Mouse (Mus musculus): ENCODE results near the gene Cstad.

Cstad gene

GRCm38 (mm10) chr2:30606621-30607052, 11.8 kb downstream of the Cstad start:
- no peaks in the 10 kb centered on the region for H3K36me3 ChIP-seq (ENCODE audit: control insufficient read depth, insufficient read depth, low read length, poor library complexity, severe bottlenecking)
- peak; percentile 53 for DNase-seq (ENCODE audit: low read depth, low spot score)
- no peaks in the 10 kb centered on the region for H3K27me3 ChIP-seq (ENCODE audit: control insufficient read depth, insufficient read depth, low read length, poor library complexity, severe bottlenecking)

- Histone ChIP-seq H3K36me3 (ENCODE audit: control insufficient read depth, insufficient read depth, low read length, poor library complexity, severe bottlenecking) (no peaks in the 10 kb centered on the region), H3K27me3 (ENCODE audit: control insufficient read depth, insufficient read depth, low read length, poor library complexity, severe bottlenecking) (no peaks in the 10 kb centered on the region)
- DNase-seq (ENCODE audit: low read depth, low spot score): no peak
Measured at GRCm38 (mm10) chr2:30607941-30608340, 13.1 kb downstream of the Cstad start.

DNA sequence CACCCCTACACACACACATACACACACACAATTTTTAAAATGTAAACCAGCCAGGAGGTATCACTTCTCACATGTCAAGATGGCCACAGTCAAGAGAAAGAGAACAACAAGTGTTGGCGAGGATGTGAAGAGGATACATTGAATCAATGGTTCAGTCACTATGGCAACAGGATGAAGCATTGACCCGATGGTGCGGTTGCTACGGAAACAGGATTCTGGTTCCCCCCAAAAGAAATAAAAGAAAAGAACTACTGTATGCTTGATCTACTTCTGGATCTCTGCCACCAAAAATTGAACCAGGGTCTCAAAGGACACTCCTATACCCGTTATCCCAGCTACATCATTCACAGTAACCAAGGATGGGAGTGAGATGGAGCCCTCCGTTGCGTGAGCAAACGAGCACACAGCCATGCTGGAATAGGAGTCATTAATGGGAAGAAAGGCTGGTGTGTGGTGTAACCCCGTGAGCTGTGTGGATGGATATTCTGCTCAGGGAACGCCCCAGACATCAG, 13.9 kb downstream of the Cstad start:
- no peak for DNase-seq (ENCODE audit: low read depth, low spot score)
- Histone ChIP-seq H3K27me3 (ENCODE audit: control insufficient read depth, insufficient read depth, low read length, poor library complexity, severe bottlenecking) (no peaks in the 10 kb centered on the region), H3K36me3 (ENCODE audit: control insufficient read depth, insufficient read depth, low read length, poor library complexity, severe bottlenecking) (no peaks in the 10 kb centered on the region)

DNA sequence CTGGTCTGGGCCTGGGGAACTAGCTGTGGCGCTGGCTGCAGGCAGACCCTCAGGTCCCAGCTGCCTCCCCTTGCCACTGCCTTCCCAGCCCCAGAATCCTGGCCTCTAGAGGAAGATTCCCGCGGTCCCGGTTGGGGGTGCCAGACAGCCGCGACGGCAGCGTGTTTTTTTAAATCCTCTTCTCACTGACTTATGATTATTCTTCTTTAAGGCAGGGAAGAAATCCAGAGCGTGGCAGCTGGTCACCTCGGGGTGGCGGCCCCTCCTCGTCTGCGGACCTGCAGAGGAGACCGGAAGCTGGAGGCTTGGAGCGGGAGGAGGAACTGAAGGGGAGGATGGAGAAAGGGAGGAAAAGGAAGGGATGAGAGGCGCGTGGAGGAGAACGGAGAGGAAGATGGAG, 18.7 kb downstream of the Cstad start:
- H3K36me3 ChIP-seq (ENCODE audit: control insufficient read depth, insufficient read depth, low read length, poor library complexity, severe bottlenecking): no peaks in the 10 kb centered on the region
- H3K27me3 ChIP-seq (ENCODE audit: control insufficient read depth, insufficient read depth, low read length, poor library complexity, severe bottlenecking): no peaks in the 10 kb centered on the region
- DNase-seq (ENCODE audit: low read depth, low spot score): no peak

DNA sequence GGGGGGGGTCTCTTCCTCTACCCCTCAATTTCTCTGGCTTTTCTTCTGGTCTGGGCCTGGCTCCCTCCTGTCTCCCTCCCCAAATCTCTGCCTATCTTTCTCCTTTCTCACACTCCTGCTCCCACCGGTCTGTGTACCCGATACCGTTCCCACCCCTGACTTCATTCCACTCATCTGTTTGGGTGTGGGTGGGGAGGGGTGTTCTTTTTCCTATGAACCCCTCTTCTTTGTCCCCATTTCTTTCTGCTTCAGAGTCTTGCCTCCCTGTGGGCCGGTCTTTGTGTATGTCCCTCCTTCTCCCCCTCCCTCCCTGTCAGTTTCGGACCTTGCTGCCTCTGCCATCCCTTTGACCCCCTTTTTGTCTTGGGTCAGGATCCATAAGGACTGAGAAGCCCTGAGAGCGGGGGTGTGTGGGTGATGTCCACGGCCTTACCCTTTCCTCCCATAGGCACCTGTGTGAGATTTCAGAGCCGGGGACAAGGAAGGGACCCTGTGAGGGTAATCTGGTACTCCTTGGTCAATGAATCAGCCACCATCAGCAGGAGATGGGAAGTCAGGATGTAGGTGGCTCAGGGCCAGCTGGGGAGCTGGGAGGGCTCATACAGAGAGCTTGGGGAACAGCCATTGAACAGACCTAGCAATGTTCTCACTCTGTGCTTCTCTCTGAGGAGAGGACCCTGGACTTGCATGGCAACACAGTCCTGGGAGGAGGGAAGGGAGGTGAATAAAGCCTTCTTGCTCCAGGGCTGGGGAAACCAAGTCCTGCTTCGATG, 19.5 kb downstream of the Cstad start:
- Histone ChIP-seq H3K27me3 (ENCODE audit: control insufficient read depth, insufficient read depth, low read length, poor library complexity, severe bottlenecking) (no peaks in the 10 kb centered on the region), H3K36me3 (ENCODE audit: control insufficient read depth, insufficient read depth, low read length, poor library complexity, severe bottlenecking) (no peaks in the 10 kb centered on the region)
- no peak for DNase-seq (ENCODE audit: low read depth, low spot score)

- Histone ChIP-seq H3K36me3 (ENCODE audit: control insufficient read depth, insufficient read depth, low read length, poor library complexity, severe bottlenecking) (no peaks in the 10 kb centered on the region), H3K27me3 (ENCODE audit: control insufficient read depth, insufficient read depth, low read length, poor library complexity, severe bottlenecking) (no peaks in the 10 kb centered on the region)
- DNase-seq (ENCODE audit: low read depth, low spot score): no peak
Measured at GRCm38 (mm10) chr2:30615869-30616268, 21.0 kb downstream of the Cstad start.

GRCm38 (mm10) chr2:30616464-30616863, 21.6 kb downstream of the Cstad start:
- no peak for DNase-seq (ENCODE audit: low read depth, low spot score)
- H3K27me3 ChIP-seq (ENCODE audit: control insufficient read depth, insufficient read depth, low read length, poor library complexity, severe bottlenecking): no peaks in the 10 kb centered on the region
- no peaks in the 10 kb centered on the region for H3K36me3 ChIP-seq (ENCODE audit: control insufficient read depth, insufficient read depth, low read length, poor library complexity, severe bottlenecking)

- DNase-seq (ENCODE audit: low read depth, low spot score): no peak
- Histone ChIP-seq H3K36me3 (ENCODE audit: control insufficient read depth, insufficient read depth, low read length, poor library complexity, severe bottlenecking) (no peaks in the 10 kb centered on the region), H3K27me3 (ENCODE audit: control insufficient read depth, insufficient read depth, low read length, poor library complexity, severe bottlenecking) (no peaks in the 10 kb centered on the region)
Measured at GRCm38 (mm10) chr2:30618487-30619248, 23.8 kb downstream of the Cstad start.

DNA sequence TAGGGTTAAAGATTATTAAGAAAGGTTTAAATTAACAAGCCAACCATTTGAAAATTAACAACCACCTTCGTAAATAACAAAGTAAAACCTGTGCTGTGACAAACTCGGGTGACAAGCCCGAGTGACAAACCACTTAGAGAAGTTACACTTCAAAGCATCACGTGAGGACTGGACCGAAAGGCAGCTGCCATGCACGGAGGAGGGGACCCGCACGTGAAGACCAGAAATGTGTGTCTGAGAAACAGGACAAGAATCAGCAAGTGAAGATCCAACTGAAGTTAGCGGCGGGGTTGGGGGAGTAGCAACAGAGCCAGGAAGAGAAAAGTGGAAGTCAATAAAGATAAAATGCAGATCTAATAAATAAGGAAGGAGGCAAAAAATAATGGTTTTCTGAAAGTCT, 29.0 kb downstream of the Cstad start:
- peak; percentile 65 for DNase-seq (ENCODE audit: low read depth, low spot score)
- Histone ChIP-seq H3K36me3 (ENCODE audit: control insufficient read depth, insufficient read depth, low read length, poor library complexity, severe bottlenecking) (no peaks in the 10 kb centered on the region), H3K27me3 (ENCODE audit: control insufficient read depth, insufficient read depth, low read length, poor library complexity, severe bottlenecking) (no peaks in the 10 kb centered on the region)

DNA sequence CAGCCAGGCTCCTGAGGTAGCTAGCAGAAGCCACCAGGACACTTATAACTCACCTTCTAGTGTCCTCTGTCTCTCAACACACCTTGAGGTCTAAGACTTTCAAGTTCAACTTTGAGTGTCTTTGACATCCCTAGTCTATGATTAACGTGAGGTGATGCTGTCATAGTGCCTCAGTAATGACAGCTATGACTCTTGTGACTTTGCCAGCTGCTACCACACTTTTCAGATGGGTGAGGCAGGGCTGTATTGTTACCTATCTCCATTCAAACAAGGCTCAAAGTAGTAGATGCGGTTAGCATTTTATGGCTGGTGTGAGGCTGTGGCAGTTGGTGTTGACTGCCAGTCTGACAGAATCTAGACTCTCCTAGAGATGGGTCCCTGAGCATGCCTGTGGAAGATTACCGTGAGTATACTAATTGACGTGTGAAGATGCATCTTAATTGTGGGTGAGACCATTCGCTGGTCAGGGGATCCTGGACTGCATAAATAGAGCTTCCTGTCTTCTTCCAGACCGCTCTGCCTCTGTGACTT, 30.5 kb downstream of the Cstad start:
- no peak for DNase-seq (ENCODE audit: low read depth, low spot score)
- Histone ChIP-seq H3K36me3 (ENCODE audit: control insufficient read depth, insufficient read depth, low read length, poor library complexity, severe bottlenecking) (no peaks in the 10 kb centered on the region), H3K27me3 (ENCODE audit: control insufficient read depth, insufficient read depth, low read length, poor library complexity, severe bottlenecking) (no peaks in the 10 kb centered on the region)

- DNase-seq (ENCODE audit: low read depth, low spot score): peak; percentile 67
- no peaks in the 10 kb centered on the region for H3K36me3 ChIP-seq (ENCODE audit: control insufficient read depth, insufficient read depth, low read length, poor library complexity, severe bottlenecking)
- no peaks in the 10 kb centered on the region for H3K27me3 ChIP-seq (ENCODE audit: control insufficient read depth, insufficient read depth, low read length, poor library complexity, severe bottlenecking)
Measured at GRCm38 (mm10) chr2:30626058-30626675, 31.3 kb downstream of the Cstad start.

- Histone ChIP-seq H3K36me3 (ENCODE audit: control insufficient read depth, insufficient read depth, low read length, poor library complexity, severe bottlenecking) (no peaks in the 10 kb centered on the region), H3K27me3 (ENCODE audit: control insufficient read depth, insufficient read depth, low read length, poor library complexity, severe bottlenecking) (no peaks in the 10 kb centered on the region)
- no peak for DNase-seq (ENCODE audit: low read depth, low spot score)
Measured at GRCm38 (mm10) chr2:30627338-30627737, 32.5 kb downstream of the Cstad start.

DNA sequence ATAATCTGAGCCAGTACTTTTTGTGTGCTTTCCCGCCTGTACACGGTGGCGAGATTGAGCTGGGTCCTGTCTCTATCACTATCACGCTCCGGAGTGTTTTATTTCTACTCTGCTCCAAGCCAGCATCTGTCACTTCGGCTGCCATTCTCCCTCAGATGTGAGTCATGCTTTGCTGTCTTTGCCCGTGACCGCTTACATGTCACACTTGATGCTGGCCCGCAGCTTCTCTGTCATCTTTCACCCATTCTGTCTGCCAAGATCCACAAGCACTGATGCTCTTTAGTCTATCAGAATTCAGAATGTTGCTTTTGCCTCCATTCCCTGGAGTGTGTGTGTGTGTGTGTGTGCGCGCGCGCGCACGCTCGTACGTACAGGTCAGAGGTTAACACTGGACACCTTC, 33.5 kb downstream of the Cstad start:
- no peaks in the 10 kb centered on the region for H3K36me3 ChIP-seq (ENCODE audit: control insufficient read depth, insufficient read depth, low read length, poor library complexity, severe bottlenecking)
- H3K27me3 ChIP-seq (ENCODE audit: control insufficient read depth, insufficient read depth, low read length, poor library complexity, severe bottlenecking): no peaks in the 10 kb centered on the region
- DNase-seq (ENCODE audit: low read depth, low spot score): no peak

- no peaks in the 10 kb centered on the region for H3K27me3 ChIP-seq (ENCODE audit: control insufficient read depth, insufficient read depth, low read length, poor library complexity, severe bottlenecking)
- no peak for DNase-seq (ENCODE audit: low read depth, low spot score)
- no peaks in the 10 kb centered on the region for H3K36me3 ChIP-seq (ENCODE audit: control insufficient read depth, insufficient read depth, low read length, poor library complexity, severe bottlenecking)
Measured at GRCm38 (mm10) chr2:30629038-30629761, 34.4 kb downstream of the Cstad start.

Data from splenic B cell, adult 2 months (primary cell).